Mouse (Mus musculus): Measurements from ENCODE around the gene Gm3045. TPM values are rescaled to one million over a fixed set of nuclear protein-coding genes. Genes with fewer than 3 reads are reported as not detected.

Gene Gm3045
- polyA plus RNA-seq, 1 experiment from 2014 or later: not detected

DNA sequence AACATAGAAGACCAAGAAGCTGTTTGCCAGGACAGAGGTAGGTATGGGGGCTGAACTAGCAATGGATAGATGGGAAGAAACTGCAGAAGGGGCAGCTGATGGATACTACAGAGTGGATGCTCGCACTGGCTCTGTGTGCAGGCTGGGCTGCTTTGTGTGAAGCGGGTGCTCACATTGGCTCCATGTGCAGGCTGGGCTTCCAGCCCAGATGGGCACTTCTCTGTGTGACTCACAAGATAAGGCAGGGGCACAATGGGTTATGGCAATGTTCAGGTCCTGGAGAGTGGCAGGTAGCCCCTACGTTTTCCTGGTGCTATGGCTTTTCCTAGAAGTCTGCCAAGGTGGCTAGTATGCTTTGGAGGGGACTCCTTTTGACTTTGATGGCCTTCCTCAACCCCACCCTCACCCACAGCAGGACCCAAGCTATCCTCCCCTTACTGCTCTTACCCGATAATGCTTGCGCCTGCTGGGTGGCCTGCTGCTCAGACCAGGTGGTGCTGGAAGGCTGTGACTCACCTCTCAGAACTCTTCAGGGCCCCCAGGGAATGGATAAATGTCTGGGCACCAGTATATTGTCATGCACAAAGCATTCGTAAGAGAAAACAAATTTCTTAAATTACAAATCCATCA, 21.8 kb upstream of the Gm3045 start:
- DNase-seq (ENCODE audit: low spot score) (no peak), ATAC-seq (ENCODE audit: insufficient read depth, low FRiP score, low TSS enrichment) (no peak)
- no peak overlapping the region for H3K4me2 ChIP-seq (ENCODE audit: low read depth)
- H3K36me3 ChIP-seq (ENCODE audit: control insufficient read depth, insufficient read depth, low read length): no peaks in the 10 kb centered on the region
- H3K9me3 ChIP-seq (ENCODE audit: control insufficient read depth, low read length): no peaks in the 10 kb centered on the region
- no peaks in the 10 kb centered on the region for H3K27me3 ChIP-seq (ENCODE audit: control insufficient read depth, insufficient read depth, low read length)
- no peak overlapping the region for H3K9ac ChIP-seq (ENCODE audit: low read length)
- H3K27ac ChIP-seq (ENCODE audit: low read depth, low read length): no peak overlapping the region
- WGBS: 67% methylated on average over 6 of the region's 6 CpGs
- no peaks in the 10 kb centered on the region for H3K4me1 ChIP-seq (ENCODE audit: control insufficient read depth, insufficient read depth, low read length)
- no peak overlapping the region for H3K4me3 ChIP-seq (ENCODE audit: low read depth, low read length)

DNA sequence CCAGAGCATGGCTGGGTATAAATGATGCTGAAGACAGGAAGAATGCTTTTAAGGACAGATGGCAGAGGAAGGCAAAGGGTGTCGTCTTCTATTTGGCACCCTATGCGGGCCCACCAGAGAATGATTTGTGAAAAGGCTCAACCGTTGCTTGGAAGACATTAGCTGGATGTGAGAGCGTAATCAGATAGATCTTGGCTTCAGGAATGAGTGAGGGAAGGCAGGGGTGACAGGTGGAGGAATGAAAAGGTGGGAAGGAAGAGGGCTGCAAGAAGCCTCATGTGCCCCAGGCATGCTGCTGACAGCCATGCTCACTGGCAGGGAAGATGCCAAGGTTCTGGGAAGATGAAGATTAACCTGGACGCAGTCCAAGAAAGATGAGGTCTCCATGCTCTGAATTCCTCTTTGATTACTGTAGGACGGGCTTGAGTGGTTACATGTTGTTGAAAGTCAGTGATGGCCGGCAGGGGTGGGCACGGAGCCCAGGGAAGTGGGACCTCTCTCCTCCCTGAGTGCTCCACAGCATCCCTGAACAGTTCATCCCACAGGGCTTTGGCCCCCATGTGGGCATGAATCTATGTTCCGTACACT, 14.0 kb upstream of the Gm3045 start:
- Histone ChIP-seq H3K4me3 (ENCODE audit: low read depth, low read length) (no peak overlapping the region), H3K4me2 (ENCODE audit: low read depth) (no peak overlapping the region), H3K9me3 (ENCODE audit: control insufficient read depth, low read length) (no peaks in the 10 kb centered on the region), H3K9ac (ENCODE audit: low read length) (no peak overlapping the region), H3K27ac (ENCODE audit: low read depth, low read length) (no peak overlapping the region), H3K27me3 (ENCODE audit: control insufficient read depth, insufficient read depth, low read length) (no peaks in the 10 kb centered on the region), H3K36me3 (ENCODE audit: control insufficient read depth, insufficient read depth, low read length) (no peaks in the 10 kb centered on the region), H3K4me1 (ENCODE audit: control insufficient read depth, insufficient read depth, low read length) (no peaks in the 10 kb centered on the region)
- 91% methylated on average over 9 of the region's 9 CpGs for WGBS
- no peak for ATAC-seq (ENCODE audit: insufficient read depth, low FRiP score, low TSS enrichment)
- DNase-seq (ENCODE audit: low spot score): no peak

DNA sequence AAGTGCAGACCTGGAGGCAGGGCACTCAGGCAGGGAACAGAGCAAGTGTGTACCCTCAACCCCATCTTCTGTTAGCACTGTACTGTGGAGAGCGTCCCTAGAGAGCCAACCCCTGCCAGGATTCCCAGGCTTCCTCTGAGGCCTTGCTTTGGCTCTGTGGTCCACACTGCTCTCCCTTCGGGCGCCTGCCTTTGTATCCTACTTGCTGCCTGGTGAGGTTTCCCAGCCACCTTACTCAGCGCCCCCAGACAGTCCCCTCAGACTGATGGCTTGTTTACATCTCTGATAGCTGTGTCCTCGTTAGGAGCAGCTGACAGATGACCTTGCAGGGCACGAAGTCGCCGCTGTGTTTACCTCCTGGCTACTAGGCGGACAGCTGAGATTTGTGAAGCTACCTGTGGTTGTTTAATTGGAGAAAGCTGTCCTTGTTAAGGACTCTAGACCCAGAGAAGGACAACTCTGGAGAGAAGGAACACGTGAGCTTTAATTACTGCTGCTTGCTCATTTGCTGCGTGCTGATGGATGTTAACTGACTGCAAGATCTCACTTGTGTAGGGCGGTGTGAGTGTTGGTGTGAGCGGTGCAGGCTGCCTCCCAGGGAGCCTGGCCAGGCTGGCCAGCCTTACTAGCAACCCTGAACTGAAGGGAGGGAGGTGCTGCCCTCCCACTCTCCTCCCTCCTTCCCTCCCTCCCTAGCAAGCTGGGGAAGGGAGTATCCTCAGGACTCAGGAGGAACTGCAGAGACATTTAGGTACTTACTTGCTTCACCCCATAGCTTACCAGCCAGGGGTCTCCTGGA, 7.5 kb upstream of the Gm3045 start:
- no peaks in the 10 kb centered on the region for H3K9me3 ChIP-seq (ENCODE audit: control insufficient read depth, low read length)
- no peaks in the 10 kb centered on the region for H3K27me3 ChIP-seq (ENCODE audit: control insufficient read depth, insufficient read depth, low read length)
- H3K4me2 ChIP-seq (ENCODE audit: low read depth): no peak overlapping the region
- no peaks in the 10 kb centered on the region for H3K36me3 ChIP-seq (ENCODE audit: control insufficient read depth, insufficient read depth, low read length)
- ATAC-seq (ENCODE audit: insufficient read depth, low FRiP score, low TSS enrichment) (no peak), DNase-seq (ENCODE audit: low spot score) (no peak)
- 40% methylated on average over 13 of the region's 13 CpGs for WGBS
- no peak overlapping the region for H3K27ac ChIP-seq (ENCODE audit: low read depth, low read length)
- H3K4me1 ChIP-seq (ENCODE audit: control insufficient read depth, insufficient read depth, low read length): no peaks in the 10 kb centered on the region
- no peak overlapping the region for H3K9ac ChIP-seq (ENCODE audit: low read length)
- no peak overlapping the region for H3K4me3 ChIP-seq (ENCODE audit: low read depth, low read length)

DNA sequence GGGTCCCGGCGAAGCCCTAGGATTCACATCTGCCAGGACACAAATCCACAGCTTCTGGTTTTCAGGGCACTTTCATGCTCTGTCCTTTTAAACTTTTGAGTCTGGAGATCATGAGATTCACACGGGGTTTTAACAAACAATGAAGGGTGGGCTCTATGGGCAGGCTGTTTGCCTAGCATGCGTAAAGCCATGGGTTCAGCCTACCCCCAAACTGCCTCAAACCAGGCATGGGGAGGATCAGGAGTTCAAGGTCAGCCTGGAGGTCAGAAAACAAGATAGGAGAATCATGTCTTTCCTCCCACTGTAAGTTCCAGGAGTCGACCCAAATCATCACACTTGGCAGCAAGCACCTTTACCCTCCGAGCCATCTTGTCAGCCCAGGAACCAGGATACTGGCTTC, 6.9 kb upstream of the Gm3045 start:
- H3K4me2 ChIP-seq (ENCODE audit: low read depth): no peak overlapping the region
- DNase-seq (ENCODE audit: low spot score) (no peak), ATAC-seq (ENCODE audit: insufficient read depth, low FRiP score, low TSS enrichment) (no peak)
- no peak overlapping the region for H3K27ac ChIP-seq (ENCODE audit: low read depth, low read length)
- H3K4me3 ChIP-seq (ENCODE audit: low read depth, low read length): no peak overlapping the region
- H3K4me1 ChIP-seq (ENCODE audit: control insufficient read depth, insufficient read depth, low read length): no peaks in the 10 kb centered on the region
- no peak overlapping the region for H3K9ac ChIP-seq (ENCODE audit: low read length)
- no peaks in the 10 kb centered on the region for H3K27me3 ChIP-seq (ENCODE audit: control insufficient read depth, insufficient read depth, low read length)
- no peaks in the 10 kb centered on the region for H3K36me3 ChIP-seq (ENCODE audit: control insufficient read depth, insufficient read depth, low read length)
- 73% methylated on average over 6 of the region's 6 CpGs for WGBS
- H3K9me3 ChIP-seq (ENCODE audit: control insufficient read depth, low read length): no peaks in the 10 kb centered on the region

DNA sequence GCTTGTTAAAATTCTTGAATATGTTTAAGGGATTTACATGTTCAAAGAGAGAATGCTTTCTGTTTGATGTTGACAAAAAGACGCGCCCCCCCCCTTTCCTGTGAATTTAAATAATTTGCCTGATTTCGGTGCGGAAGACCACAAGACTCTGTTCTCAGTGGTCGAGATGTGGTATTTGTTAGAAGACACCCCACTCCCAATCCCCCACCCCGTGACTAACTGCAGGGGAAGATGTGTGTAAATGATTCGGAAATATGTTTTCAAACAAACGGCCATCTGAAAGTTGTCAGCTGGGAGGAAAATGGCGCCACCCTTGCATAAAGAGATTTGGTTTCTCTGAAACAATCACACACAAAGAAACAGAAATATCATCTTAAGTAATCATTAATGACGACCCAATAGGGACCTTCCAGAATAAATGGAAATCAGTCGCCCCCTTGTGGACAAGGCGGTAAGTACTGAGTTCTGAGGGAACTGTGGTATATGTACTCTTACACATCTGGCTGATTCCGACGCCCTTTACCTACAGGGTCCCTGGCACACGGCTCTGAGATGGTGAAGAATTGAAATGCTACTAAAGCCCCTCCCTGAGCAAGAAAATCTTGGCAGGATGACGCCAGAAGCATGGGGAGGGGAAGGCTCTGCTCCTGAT, 4.2 kb upstream of the Gm3045 start:
- Histone ChIP-seq H3K4me2 (ENCODE audit: low read depth) (no peak overlapping the region), H3K27ac (ENCODE audit: low read depth, low read length) (no peak overlapping the region), H3K9me3 (ENCODE audit: control insufficient read depth, low read length) (no peaks in the 10 kb centered on the region), H3K36me3 (ENCODE audit: control insufficient read depth, insufficient read depth, low read length) (no peaks in the 10 kb centered on the region), H3K9ac (ENCODE audit: low read length) (no peak overlapping the region), H3K4me1 (ENCODE audit: control insufficient read depth, insufficient read depth, low read length) (no peaks in the 10 kb centered on the region), H3K27me3 (ENCODE audit: control insufficient read depth, insufficient read depth, low read length) (no peaks in the 10 kb centered on the region), H3K4me3 (ENCODE audit: low read depth, low read length) (no peak overlapping the region)
- ATAC-seq (ENCODE audit: insufficient read depth, low FRiP score, low TSS enrichment): no peak
- peak; percentile 75 for DNase-seq (ENCODE audit: low spot score)
- WGBS: 28% methylated on average over 16 of the region's 16 CpGs

DNA sequence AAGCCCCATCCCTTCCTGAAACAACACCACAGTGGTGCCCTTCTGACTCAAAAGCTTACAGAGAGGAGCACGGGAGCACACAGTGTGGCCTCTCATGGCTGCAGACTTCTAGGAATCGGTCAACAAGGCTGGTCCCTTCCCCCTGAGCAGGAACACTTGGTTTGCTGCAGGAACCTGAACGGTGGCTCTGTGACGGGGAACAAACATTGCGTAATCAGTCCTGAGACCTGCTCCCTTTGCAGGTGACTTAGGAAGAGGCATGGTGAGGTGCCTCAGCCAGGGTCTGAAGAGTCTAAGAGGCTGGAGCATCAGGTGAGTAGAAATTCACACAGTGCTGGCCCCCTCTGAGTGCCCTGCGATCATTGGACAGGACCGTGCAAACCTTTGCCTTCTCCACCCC, 463 bp upstream of the Gm3045 start:
- Histone ChIP-seq H3K4me2 (ENCODE audit: low read depth) (no peak overlapping the region), H3K27ac (ENCODE audit: low read depth, low read length) (no peak overlapping the region), H3K27me3 (ENCODE audit: control insufficient read depth, insufficient read depth, low read length) (no peaks in the 10 kb centered on the region), H3K4me3 (ENCODE audit: low read depth, low read length) (no peak overlapping the region), H3K9ac (ENCODE audit: low read length) (no peak overlapping the region), H3K9me3 (ENCODE audit: control insufficient read depth, low read length) (no peaks in the 10 kb centered on the region), H3K36me3 (ENCODE audit: control insufficient read depth, insufficient read depth, low read length) (no peaks in the 10 kb centered on the region), H3K4me1 (ENCODE audit: control insufficient read depth, insufficient read depth, low read length) (no peaks in the 10 kb centered on the region)
- 81% methylated on average over 7 of the region's 7 CpGs for WGBS
- ATAC-seq (ENCODE audit: insufficient read depth, low FRiP score, low TSS enrichment) (no peak), DNase-seq (ENCODE audit: low spot score) (no peak)

DNA sequence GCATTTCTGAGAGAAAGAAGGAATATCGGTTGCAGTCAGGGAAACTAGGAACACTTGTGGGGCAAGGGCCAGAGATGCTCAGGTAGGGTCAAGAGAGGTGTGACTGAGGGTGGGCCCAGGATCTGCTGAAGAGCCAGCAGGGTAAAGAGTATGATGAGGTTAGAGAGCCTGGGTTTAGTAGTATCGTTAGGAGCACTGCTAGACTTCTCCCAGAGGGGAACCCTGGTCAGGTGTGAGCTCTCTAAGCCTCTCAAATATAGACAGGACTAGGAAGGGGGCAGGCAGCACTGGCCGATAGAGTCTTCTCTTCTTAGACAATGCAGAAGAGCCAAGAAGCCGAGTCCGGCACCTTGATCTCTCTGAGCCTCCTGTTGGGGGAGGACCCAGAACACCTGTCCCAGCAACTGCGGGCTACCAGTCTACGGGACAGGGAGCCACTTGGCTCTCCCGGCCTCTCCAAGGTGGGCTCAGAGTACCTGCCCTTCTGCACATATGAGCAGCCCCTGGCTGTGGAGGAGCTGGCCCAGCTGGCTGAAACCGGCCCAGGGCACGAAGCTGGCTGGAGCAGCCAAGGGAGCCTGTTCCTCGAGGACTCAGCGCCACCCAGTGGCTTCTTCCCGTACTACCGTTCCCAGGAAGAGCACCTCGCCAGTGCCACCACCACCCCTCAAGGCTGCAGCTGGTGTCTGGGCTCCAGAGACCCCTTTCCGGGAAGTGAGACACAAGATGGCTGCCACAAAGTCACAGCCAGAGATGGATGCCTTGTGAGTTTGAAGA, 2.5 kb downstream of the Gm3045 start:
- no peak overlapping the region for H3K27ac ChIP-seq (ENCODE audit: low read depth, low read length)
- H3K4me3 ChIP-seq (ENCODE audit: low read depth, low read length): no peak overlapping the region
- no peaks in the 10 kb centered on the region for H3K36me3 ChIP-seq (ENCODE audit: control insufficient read depth, insufficient read depth, low read length)
- no peak overlapping the region for H3K9ac ChIP-seq (ENCODE audit: low read length)
- H3K4me2 ChIP-seq (ENCODE audit: low read depth): no peak overlapping the region
- H3K4me1 ChIP-seq (ENCODE audit: control insufficient read depth, insufficient read depth, low read length): no peaks in the 10 kb centered on the region; the same call in 1 of the 2 replicates
- H3K27me3 ChIP-seq (ENCODE audit: control insufficient read depth, insufficient read depth, low read length): no peaks in the 10 kb centered on the region
- ATAC-seq (ENCODE audit: insufficient read depth, low FRiP score, low TSS enrichment) (peak; percentile 74), DNase-seq (ENCODE audit: low spot score) (peak; percentile 86)
- H3K9me3 ChIP-seq (ENCODE audit: control insufficient read depth, low read length): no peaks in the 10 kb centered on the region
- 31% methylated on average over 16 of the region's 16 CpGs for WGBS

DNA sequence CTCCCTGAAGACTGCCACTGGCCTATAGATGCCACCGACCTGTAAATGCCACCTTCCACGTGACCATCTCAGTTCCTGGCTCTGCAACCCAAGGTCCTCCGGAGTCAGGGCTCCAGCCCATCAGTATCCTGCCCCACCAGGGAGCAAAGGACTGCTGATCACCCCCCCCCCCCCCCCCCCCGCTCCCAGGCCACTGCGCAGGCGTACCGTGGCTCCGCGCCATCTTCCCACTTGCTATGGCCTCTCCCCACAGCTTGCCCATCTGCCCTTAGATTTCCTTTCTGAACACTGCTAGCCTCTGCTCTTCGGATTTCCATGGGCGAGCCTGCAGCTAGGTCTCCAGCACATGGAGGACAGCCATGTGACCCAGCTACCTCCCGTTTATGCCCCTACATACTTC, 6.1 kb downstream of the Gm3045 start:
- no peak overlapping the region for H3K9ac ChIP-seq (ENCODE audit: low read length)
- 91% methylated on average over 9 of the region's 12 CpGs for WGBS
- H3K4me2 ChIP-seq (ENCODE audit: low read depth): no peak overlapping the region
- DNase-seq (ENCODE audit: low spot score) (no peak), ATAC-seq (ENCODE audit: insufficient read depth, low FRiP score, low TSS enrichment) (no peak)
- H3K27ac ChIP-seq (ENCODE audit: low read depth, low read length): no peak overlapping the region
- no peaks in the 10 kb centered on the region; the same call in 1 of the 2 replicates for H3K4me1 ChIP-seq (ENCODE audit: control insufficient read depth, insufficient read depth, low read length)
- H3K27me3 ChIP-seq (ENCODE audit: control insufficient read depth, insufficient read depth, low read length): peaks cover 16% of the 10 kb centered on the region
- no peaks in the 10 kb centered on the region for H3K36me3 ChIP-seq (ENCODE audit: control insufficient read depth, insufficient read depth, low read length)
- no peak overlapping the region for H3K4me3 ChIP-seq (ENCODE audit: low read depth, low read length)
- H3K9me3 ChIP-seq (ENCODE audit: control insufficient read depth, low read length): no peaks in the 10 kb centered on the region
